Mouse (Mus musculus): Measurements from ENCODE around the gene Ehbp1.

Ehbp1 gene

DNA sequence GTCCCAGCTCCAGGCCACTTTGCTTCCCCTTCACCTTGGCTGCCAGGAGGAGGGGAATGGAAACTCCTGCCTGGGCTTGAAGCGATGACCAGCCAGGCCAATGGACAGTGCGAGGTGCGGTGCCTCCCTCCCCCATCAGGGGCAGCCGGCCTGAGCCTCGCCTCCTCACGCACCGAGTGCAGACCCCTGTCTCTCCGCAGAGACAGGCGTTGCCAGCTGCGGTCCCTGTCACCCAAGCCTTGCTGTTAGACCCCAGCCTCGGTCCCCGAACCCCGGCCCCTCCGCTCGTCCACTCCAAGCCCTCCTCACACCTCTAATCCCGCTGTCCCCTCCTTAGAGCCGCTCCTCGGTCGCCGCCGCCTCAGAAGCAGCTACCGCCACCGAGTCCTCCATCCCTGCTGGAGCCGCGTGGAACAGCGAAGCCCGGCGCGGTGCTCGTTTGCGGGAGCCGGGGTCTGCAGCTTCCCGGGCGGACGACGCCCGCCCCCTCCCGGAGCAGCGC is 55.7 kb downstream of the Ehbp1 start:
- peak; percentile 42 to 61 for DNase-seq (ENCODE audit: low spot score in 2 of 2)

DNA sequence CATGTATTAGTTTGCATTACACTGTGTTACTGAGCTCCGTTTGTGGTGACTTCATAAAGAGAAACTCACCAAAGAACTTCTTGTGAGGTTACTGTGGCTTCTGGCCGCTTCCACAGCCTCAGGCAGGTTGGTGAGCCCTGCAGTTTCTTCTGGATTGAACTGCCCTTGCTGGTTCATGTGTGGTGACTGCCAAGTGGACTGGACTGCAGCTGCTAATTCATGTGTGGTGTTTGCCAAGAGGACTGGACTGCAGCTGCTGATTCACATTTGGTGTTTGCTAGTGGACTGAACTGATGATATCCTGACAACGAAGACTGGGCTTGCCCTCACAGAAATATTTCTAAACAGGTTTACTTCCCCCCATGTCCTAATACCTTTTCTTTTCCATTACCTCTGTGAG is 65.4 kb downstream of the Ehbp1 start:
- no peak for DNase-seq (ENCODE audit: low spot score in 2 of 2)

DNA sequence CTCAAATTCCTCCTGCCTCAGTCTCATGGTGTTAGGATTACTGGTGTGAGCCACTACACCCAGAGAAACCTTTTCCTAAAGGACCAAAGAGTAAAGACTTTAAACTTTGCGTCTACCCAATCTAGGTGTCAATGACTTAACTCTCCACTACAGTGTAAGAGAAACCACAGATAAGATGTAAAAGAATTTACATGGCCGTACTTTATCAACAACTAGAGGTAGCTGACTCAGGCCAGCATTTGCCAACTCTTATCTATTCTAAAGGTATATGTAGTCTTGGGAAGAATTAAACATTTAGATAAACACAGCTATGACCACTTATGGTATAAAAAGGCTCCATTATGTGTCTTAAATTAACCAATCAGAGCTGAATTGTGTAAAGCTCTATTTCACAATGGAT is 67.9 kb downstream of the Ehbp1 start:
- no peak for DNase-seq (ENCODE audit: low spot score in 2 of 2)

DNA sequence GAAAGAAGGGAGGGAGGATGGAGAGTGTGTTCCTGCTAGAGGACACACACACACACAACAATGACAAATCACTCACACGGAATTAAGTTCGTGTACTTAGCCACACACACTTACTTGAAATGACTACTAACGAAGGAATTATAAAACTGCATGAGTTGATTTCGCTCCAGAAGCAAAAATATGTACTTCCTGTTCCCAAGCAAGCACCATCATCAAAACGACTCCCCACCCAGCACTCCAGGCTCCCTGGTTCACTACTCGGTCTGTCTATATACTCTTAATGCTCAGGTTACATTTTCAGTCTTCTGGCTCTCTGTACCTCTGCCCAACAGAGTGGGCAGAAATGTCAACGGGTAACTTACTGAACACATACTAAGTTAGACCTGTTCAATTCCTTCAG is 68.7 kb downstream of the Ehbp1 start:
- DNase-seq (ENCODE audit: low spot score in 2 of 2), result no peak

DNA sequence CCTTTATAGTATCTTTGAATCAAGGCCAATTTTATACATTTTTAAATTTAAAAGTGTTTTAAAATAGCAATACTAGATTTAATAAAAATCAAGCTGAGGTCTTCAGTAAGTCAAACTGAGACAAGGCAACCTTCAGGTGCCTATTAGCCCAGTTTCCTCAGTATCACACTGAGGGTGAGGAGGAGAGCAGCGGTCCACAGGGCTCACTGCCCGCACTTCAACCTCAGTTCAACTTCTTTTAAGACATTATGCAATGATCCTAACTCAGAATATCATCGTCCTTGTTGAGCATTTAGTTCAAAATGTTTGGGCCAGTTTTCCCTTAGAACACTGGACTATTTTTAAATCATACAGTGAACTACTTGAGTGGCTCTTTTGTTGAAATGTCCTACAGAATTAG is 70.2 kb downstream of the Ehbp1 start:
- DNase-seq (ENCODE audit: low spot score in 2 of 2), result no peak

DNA sequence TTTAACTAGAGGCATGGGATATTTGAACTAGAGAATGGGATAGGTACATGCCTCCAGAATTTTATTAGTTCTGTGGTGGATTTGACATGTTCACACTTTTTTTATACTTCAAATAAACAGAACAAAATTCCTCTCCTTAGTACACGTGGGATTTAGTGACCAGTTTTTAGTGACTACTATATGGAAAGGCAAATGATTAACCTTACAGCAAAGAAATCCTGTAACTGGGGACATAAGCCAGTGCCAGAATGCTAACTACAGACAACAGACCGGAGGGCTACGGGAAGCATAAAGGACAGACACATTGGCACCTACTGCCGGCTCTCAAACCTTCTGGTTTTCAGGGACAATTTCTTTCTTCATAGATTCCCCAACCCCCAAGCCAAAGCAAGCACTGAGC is 72.4 kb downstream of the Ehbp1 start:
- no peak for DNase-seq (ENCODE audit: low spot score in 2 of 2)

DNA sequence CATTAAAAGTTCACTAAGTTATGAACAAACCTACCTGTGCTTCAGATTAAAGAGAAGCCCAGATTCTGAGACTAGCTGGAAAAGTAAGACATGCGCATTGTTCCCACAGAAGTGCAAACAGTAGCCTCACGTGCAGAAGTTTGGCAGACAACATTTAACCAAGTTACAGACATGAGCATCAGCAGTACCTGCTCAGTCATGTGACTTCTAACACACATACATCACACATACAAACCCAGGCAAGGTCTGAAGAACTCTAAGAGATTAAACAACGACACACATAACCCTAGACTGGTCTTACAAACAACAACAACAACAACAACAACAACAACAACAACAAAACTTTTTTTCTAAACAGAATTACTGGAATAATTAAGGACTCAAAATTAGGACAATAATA is 72.9 kb downstream of the Ehbp1 start:
- DNase-seq (ENCODE audit: low spot score in 2 of 2), result no peak

DNA sequence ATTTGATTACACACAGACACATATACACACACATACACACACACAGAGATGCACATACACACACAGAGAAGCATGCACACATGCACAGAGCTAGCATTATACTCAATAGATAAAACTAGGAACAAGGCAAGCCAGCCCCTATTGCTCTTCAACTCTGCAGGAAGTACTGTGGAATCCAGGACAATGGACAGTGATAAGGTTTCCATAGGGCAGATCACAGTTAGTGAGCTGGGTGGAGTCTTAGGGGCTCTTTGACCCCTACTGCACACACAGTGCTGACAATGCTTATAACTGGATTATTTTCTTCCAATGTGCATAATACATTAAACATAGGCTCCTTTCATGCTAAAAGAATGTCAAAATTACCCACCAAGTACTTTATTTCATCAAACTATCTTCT is 75.1 kb downstream of the Ehbp1 start:
- DNase-seq (ENCODE audit: low spot score in 2 of 2), result no peak

DNA sequence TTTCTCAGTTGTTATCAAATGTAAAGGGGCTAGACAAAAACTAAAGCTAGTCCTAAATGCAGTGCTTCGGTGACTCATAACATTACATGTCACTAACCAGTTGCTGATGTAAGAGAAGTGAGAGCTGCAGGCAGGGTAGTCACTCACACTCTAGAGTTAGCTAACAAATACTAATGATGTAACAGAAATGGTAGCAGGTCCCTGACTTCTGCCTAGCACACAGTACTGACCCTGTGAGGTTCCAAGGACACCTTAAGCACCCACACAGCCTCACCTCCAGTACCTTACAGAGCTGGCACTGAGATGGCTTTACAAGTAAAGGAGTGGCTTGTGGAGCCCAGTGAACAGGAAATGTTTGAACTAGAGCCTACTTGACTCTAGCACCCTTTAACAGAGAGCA is 86.7 kb downstream of the Ehbp1 start:
- DNase-seq (ENCODE audit: low spot score in 2 of 2), result no peak

DNA sequence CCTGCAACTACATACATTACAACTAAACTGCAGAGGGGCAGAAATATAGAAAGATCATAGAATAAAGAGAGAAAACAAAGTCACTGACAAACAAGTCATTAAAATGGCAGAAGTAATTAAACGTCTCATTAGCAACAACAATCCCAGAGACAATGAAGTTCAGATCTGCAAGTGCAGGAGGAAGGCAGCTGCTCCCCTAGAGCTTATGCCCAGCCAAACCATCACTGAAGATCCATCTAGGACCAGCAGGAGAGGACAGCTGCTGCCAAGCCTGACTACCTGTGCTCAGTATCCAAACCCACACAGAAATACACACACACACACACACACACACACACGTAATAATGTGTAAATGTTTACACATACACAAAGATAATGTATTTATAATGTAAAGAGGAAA is 92.7 kb downstream of the Ehbp1 start:
- no peak for DNase-seq (ENCODE audit: low spot score in 2 of 2)

DNA sequence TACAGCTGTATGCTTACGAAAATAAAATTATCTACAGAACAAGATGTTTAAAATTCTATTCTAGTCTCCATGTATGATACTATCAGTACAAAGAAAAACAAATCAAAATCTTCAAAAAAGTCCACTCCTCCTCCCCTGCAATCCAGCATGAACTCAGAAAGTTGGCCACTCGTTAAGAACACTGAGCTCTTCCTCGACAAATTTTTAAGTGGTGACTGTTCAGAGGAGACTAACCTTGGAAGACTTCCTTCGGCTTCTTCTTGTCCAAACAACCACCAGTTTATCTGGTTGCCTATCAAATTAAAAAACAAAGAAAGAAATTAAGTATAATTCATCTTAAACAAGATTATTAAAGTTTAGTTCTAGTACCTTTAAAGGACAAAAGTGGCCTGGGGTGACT is 94.4 kb downstream of the Ehbp1 start:
- no peak for DNase-seq (ENCODE audit: low spot score in 2 of 2)

DNA sequence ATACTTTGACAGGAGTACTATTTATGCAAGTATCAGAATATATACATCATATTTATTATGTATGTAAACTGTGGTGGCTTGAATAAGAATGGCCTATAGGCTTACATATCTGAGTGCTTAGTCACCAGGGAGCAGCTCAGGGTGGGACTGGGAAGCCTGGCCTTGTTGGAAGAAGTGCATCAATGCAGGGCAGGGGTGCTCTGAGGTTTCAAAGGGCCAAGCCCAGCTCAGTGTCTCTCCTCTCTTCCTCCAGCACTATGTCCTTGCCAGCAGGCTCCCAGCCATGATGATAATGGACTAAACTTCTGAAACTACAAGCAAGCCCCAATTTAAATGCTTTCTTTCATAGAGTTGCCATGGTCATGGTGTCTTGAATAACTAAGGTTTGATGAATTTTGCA is 95.0 kb downstream of the Ehbp1 start:
- no peak for DNase-seq (ENCODE audit: low spot score in 2 of 2)

DNA sequence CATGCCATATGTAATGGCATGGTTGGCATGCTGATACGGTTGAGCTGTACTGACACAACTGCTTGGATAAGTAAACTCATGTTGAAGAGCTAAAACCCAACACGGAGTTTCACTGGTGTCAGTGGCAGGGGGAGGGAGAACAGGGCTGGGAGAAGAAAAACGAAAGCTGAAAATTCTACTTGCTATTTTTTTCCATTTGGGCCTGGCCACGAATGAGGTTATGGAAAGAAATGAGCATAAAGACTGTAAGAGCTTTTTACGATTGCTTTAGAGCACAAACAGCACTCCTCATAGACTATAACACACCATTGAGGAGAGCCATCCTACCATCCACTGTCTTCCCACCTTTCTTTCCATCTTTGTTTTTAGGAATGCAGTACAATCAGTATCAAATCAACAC is 106.5 kb downstream of the Ehbp1 start:
- DNase-seq (ENCODE audit: low spot score in 2 of 2), result no peak

DNA sequence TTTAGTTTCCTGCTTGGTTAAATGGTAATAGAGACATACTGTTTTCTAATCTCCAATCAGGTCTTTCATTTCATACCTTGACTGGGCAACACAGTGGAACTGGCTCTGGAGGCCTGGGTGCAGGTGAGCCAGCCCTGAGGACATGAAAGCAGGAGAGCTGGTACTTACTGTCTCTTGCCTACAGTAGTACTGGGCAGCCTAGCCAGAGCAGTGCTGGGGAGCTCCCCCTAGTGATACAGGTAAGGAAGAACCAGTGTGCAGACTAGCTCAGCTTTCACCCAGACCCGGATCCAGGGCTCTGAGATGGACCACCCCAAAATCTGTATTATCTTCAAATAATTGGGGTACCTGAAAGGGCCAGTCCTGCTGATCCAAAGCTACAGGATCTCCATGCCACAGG is 107.4 kb downstream of the Ehbp1 start:
- no peak for DNase-seq (ENCODE audit: low spot score in 2 of 2)

DNA sequence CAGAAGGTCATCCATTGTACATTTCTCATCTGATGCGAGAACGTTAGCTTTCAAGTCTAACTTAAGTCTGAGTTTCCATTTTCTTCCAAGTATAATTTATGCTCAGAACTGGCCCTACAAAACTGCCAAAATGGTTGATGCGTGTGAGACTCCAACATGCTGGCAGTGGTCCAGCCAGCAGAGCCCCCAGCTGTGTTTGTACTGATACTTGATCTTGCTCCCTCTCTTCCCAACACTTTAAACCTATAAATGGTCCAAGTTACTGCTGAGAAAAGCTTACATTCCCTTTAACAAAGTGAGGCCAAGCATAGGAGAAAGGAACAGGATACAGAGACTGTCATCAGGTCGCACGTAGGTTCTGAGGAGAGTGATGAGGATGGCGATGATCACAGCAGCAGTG is 111.2 kb downstream of the Ehbp1 start:
- DNase-seq (ENCODE audit: low spot score in 2 of 2), result peak in 1 of 2 experiments; percentile 19

DNA sequence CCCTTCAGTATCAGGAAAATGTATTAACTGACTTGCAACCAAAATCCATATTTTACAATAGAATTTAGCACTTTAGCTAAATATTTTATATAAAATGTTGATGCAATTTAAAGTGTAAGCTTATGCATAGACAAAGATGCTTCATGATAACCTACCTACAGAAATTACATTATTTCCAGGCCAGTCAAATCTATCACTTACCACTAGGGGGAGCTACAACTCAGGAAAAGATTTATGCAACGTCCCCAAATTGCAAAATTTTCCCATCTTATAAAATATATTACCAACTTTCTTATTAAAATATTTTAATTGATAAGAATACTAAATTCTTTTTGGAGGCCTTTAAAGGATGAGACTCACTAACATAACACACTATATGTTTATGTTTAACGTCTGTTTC is 116.5 kb downstream of the Ehbp1 start:
- no peak for DNase-seq (ENCODE audit: low spot score in 2 of 2)

DNA sequence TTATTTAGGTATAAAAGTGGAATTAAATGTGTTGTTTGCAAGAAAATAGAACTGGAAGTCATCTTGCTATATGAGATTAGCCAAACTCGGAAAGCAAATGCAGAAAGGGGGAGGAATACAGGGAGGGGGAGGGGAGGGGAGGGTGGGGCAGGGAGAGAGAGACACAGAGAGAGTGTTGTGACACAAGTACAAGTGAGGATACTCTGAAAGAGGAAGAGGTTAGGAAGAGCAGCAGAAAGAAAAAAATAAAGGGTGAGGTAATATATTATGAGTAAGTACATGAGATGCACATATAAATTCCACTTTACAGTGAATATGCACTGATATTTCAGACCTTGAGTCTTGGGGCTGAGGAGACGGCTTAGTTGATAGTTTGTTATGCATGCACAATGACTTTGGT is 123.9 kb downstream of the Ehbp1 start:
- no peak for DNase-seq (ENCODE audit: low spot score in 2 of 2)

DNA sequence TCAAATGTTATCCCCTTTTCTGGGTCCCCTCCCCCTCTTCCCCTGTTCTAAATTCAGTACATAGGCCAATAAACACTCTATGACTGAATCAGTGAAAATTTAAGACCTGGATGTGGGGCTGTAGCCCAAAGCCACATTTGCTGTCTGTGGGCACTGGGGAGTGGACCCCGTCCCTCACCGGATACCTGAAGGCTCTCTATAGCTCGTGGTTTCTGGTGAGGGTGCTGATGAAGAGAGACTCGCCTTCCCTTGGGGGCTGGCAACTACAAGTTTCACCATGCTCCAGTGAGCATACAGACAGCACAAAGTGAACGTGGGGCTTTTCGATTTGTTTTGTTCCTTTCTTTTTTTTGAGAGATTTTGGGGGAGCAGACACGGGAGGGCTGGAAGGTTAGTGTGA is 125.2 kb downstream of the Ehbp1 start:
- DNase-seq (ENCODE audit: low spot score in 2 of 2), result no peak

DNA sequence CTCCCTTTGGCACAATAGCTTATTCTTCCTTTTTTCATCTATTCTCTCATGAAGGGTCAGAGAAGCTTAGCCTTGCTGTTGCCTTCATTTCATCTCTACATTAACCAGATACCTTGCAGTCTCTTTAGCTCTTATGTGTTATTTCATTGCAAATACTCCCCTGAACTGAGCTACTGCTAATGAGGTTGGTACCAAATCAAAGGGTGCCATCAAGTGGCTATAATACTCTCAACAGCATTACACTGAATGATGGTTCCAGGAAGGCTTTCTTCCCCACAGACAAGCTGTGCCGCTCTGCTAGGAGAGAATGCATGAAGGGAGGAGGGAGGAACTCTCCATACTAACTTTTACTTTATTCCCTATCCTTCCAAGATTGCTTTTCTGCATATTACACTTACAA is 135.5 kb downstream of the Ehbp1 start:
- no peak for DNase-seq (ENCODE audit: low spot score in 2 of 2)

DNA sequence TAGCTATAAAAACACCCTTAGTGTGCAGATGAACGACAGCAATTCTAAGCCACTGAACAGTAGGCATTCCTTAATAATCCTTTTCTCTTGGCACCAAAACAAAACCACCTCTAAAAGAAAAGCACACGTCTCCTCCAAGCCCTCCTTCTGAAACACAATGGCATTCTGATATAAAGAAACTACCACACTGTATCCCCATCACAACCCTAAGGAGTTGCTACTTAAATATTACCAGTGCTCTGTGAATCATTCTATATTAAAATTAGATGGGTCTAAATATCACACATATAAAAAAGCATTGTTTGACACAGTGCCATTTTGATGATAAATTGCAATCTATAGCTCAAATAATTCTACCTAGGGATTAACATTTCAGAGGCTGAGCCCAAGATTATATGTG is 135.9 kb downstream of the Ehbp1 start:
- no peak for DNase-seq (ENCODE audit: low spot score in 2 of 2)

DNA sequence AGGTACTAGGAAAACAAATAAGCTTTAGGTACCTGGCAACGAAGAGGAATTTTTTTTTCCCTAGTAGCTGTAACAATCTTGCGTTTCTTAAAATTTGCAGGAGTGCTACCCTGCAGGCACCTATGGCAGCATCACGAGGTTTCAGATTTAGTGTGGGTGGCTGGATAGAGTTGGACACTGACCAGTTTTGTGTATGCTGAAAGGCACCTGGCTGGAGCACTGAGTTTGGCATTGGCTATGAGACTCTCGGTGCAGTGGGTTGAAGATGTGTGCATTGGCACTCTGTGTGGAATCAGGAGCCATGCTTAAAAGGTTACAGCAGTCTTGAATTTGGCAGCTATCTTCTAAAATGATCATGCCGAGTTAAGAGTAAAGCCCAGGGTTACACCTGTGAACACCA is 138.7 kb downstream of the Ehbp1 start:
- no peak for DNase-seq (ENCODE audit: low spot score in 2 of 2)

DNA sequence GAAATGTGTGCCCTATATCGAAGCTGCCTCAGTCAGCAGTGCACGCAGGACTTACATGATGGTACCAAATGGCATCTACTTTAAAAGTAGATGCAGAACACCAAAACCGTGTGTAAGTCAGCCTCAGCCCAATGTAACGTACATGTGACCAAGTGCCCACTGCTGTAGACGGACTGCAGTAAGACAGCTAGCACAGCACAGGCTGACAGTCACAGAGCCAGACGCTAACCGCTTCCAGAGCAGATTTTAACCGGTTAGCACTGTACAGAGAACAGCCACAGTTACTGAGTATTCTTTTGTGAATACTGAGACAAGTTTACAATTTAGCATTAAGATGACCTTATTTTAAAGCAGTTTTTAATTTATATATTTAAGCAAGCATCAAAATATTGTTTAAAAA is 141.0 kb downstream of the Ehbp1 start:
- DNase-seq (ENCODE audit: low spot score in 2 of 2), result no peak

DNA sequence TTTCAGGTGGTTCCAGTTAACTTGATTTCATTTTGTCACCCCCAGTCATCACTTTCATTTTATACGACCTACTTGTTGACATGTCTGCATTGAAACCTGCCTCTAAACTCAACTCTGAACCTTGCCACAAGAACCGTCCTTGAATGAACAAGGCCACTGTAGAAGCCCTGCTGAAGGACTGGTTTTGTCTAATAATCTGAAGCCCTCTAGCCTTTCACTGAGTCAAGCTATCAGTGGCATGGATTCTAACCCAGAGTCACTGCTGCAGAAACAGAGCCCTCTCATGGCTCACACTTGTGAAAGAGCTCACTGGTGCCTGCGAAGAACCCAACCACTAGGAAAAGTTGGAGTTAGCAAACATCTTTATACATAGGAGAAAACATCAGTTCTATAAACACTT is 142.2 kb downstream of the Ehbp1 start:
- DNase-seq (ENCODE audit: low spot score in 2 of 2), result no peak

DNA sequence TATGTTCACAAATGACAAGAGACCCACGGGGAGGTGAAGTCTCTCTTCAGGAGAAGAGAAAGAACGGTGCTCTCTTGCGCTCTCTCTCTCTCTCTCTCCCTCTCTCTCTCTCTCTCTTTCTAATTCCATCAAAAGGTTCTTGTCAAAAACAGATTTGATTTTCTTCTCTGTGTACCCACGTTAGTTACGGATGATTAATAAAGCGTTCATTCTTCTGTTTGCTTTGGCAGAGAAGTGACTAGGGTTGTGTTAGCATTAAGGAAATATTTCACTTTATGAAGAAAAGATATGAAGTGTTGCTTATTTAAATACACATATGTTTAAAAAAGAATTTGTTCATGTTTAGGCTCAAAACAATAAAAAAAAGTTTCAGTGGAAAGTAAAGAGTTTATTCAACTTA is 143.7 kb downstream of the Ehbp1 start:
- DNase-seq (ENCODE audit: low spot score in 2 of 2), result no peak

DNA sequence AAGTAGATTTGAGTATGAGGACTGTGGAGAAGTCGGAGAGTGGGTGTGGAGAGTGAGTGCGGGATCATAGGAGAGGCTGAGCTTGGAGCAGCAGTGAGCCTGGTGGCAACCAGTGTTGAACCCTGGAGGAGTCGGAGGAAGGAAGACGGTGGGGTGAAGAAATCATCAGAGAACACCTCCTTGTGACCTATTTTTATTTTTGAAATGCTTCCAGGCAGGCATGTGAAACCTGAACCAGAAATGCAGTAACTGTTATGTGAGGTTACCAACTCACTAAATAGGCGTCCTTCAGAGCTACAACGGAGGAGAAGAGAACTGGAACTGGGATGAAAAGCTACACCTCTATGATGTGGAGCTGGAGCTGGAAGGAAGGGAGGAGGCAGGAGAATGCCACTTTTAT is 144.2 kb downstream of the Ehbp1 start:
- DNase-seq (ENCODE audit: low spot score in 2 of 2), result no peak

Data from cerebellum, postnatal 4 days (tissue).